Mouse (Mus musculus) limb, embryonic 12.5 days (tissue): ENCODE results near the gene Ciita. TPM values are rescaled to one million over a fixed set of nuclear protein-coding genes. Genes with fewer than 3 reads are reported as not detected.

ENCODE experiments used
- ATAC-seq: fragments of 200-750 bp; cut with Nextera tagmentation; 2 replicates; pipeline ENCODE4 v1.8.0; 2017; ENCODE audit warnings: low read depth, moderate TSS enrichment; ENCODE audit not compliant: insufficient number of reproducible peaks, insufficient read depth, low FRiP score, low TSS enrichment
- H3K27ac ChIP-seq: fragments of 300-500 bp; sonication (generic); 2 replicates; pipeline ENCODE4 v1.5.1; 2016; ENCODE audit warnings: mild to moderate bottlenecking, moderate library complexity
- H3K27me3 ChIP-seq: fragments of 300-500 bp; sonication (generic); 2 replicates; pipeline ENCODE4 v1.6.1; 2016; ENCODE audit warnings: mild to moderate bottlenecking, moderate library complexity
- H3K36me3 ChIP-seq: fragments of 300-500 bp; sonication (generic); 2 replicates; pipeline ENCODE4 v1.6.1; 2016; ENCODE audit warnings: mild to moderate bottlenecking, moderate library complexity
- H3K4me1 ChIP-seq: fragments of 300-500 bp; sonication (generic); replicated peaks from 2 replicates; pipeline ENCODE4 v1.6.1; 2016
- H3K4me2 ChIP-seq: fragments of 300-500 bp; sonication (generic); 2 replicates; pipeline ENCODE4 v1.6.1; 2016; ENCODE audit warnings: mild to moderate bottlenecking, moderate library complexity
- H3K4me3 ChIP-seq: fragments of 300-500 bp; sonication (generic); replicated peaks from 2 replicates; pipeline ENCODE4 v1.5.1; 2016; ENCODE audit warnings: mild to moderate bottlenecking
- H3K9ac ChIP-seq: fragments of 300-500 bp; sonication (generic); replicated peaks from 2 replicates; pipeline ENCODE4 v1.6.1; 2016; ENCODE audit warnings: mild to moderate bottlenecking, moderate library complexity
- H3K9me3 ChIP-seq: fragments of 300-500 bp; sonication (generic); 2 replicates; pipeline ENCODE4 v1.6.1; 2016; ENCODE audit warnings: mild to moderate bottlenecking, moderate library complexity
- WGBS: fragments of 180-500 bp; shearing (Covaris S2); methylation state at CpG from one replicate; pipeline ENCODE4 v1.1.7; 2016; 5-methylcytosine and 5-hydroxymethylcytosine counted together
- polyA plus RNA-seq: library from polyadenylated mRNA; unstranded; fragments of >200 nt; fragmentation: Nextera tagmentation; extraction: Ambion mirVana; gene quantifications from 2 replicates; pipeline ENCODE4 v1.2.1, GENCODE M21; 2016

Gene Ciita
- polyA plus RNA-seq, 1 experiment from 2014 or later: 0.36 TPM

- no peaks in the 10 kb centered on the region for H3K27me3 ChIP-seq
- no peaks in the 10 kb centered on the region for H3K36me3 ChIP-seq
- no peak overlapping the region for H3K4me3 ChIP-seq
- ATAC-seq: peak; percentile 77
- H3K4me1 ChIP-seq: peaks cover 11% of the 10 kb centered on the region
- 44% methylated on average over 2 of the region's 2 CpGs for WGBS
- no peak overlapping the region for H3K4me2 ChIP-seq
- no peaks in the 10 kb centered on the region for H3K9me3 ChIP-seq
- no peak overlapping the region for H3K27ac ChIP-seq
- no peak overlapping the region for H3K9ac ChIP-seq
Observed at GRCm38 (mm10) chr16:10520908-10521614, 41.2 kb downstream of the Ciita start.

- Histone ChIP-seq H3K4me1 (0 out of 2 replicates have a peak, but pooled peaks cover 3% of the 10 kb centered on the region), H3K9ac (no peak overlapping the region), H3K36me3 (no peaks in the 10 kb centered on the region), H3K27ac (no peak overlapping the region), H3K4me3 (no peak overlapping the region), H3K27me3 (no peaks in the 10 kb centered on the region), H3K4me2 (no peak overlapping the region), H3K9me3 (no peaks in the 10 kb centered on the region)
- no peak for ATAC-seq
- 88% methylated on average over 1 of the region's 1 CpGs for WGBS
Observed at GRCm38 (mm10) chr16:10522811-10523210, 43.0 kb downstream of the Ciita start.

GRCm38 (mm10) chr16:10523650-10524049 is 43.8 kb downstream of the Ciita start:
- no peak for ATAC-seq
- Histone ChIP-seq H3K4me1 (no peaks in the 10 kb centered on the region), H3K27me3 (no peaks in the 10 kb centered on the region), H3K4me3 (no peak overlapping the region), H3K36me3 (no peaks in the 10 kb centered on the region), H3K4me2 (no peak overlapping the region), H3K27ac (no peak overlapping the region), H3K9me3 (no peaks in the 10 kb centered on the region), H3K9ac (no peak overlapping the region)
- whole genome bisulfite sequencing: 84% methylated on average over 8 of the region's 8 CpGs

GRCm38 (mm10) chr16:10524866-10525609 is 45.2 kb downstream of the Ciita start:
- WGBS: 81% methylated on average over 4 of the region's 4 CpGs
- Histone ChIP-seq H3K9ac (no peak overlapping the region; the same call in 1 of the 2 replicates), H3K4me3 (no peak overlapping the region), H3K4me1 (no peaks in the 10 kb centered on the region), H3K36me3 (peaks cover 13% of the 10 kb centered on the region), H3K27me3 (no peaks in the 10 kb centered on the region), H3K27ac (no peak overlapping the region), H3K4me2 (no peak overlapping the region), H3K9me3 (no peaks in the 10 kb centered on the region)
- no peak for ATAC-seq

GRCm38 (mm10) chr16:10525610-10525980 is 45.7 kb downstream of the Ciita start:
- ATAC-seq: no peak
- H3K9ac ChIP-seq: no peak overlapping the region
- 71% methylated on average over 2 of the region's 2 CpGs for WGBS
- no peak overlapping the region for H3K27ac ChIP-seq
- H3K4me2 ChIP-seq: no peak overlapping the region
- peaks cover 19% of the 10 kb centered on the region for H3K36me3 ChIP-seq
- no peak overlapping the region for H3K4me3 ChIP-seq
- H3K9me3 ChIP-seq: no peaks in the 10 kb centered on the region
- no peaks in the 10 kb centered on the region for H3K4me1 ChIP-seq
- H3K27me3 ChIP-seq: no peaks in the 10 kb centered on the region

GRCm38 (mm10) chr16:10527046-10527644 is 47.3 kb downstream of the Ciita start:
- H3K9me3 ChIP-seq: no peaks in the 10 kb centered on the region
- 80% methylated on average over 6 of the region's 6 CpGs for WGBS
- H3K9ac ChIP-seq: no peak overlapping the region
- ATAC-seq: no peak
- peaks cover 33% of the 10 kb centered on the region for H3K36me3 ChIP-seq
- no peaks in the 10 kb centered on the region for H3K27me3 ChIP-seq
- no peaks in the 10 kb centered on the region for H3K4me1 ChIP-seq
- H3K27ac ChIP-seq: no peak overlapping the region
- H3K4me3 ChIP-seq: no peak overlapping the region
- H3K4me2 ChIP-seq: no peak overlapping the region

GRCm38 (mm10) chr16:10528382-10528781 is 48.5 kb downstream of the Ciita start:
- ATAC-seq: no peak
- no peak overlapping the region for H3K9ac ChIP-seq
- no peak overlapping the region for H3K4me2 ChIP-seq
- no peaks in the 10 kb centered on the region for H3K27me3 ChIP-seq
- 85% methylated on average over 3 of the region's 3 CpGs for WGBS
- H3K4me3 ChIP-seq: no peak overlapping the region
- no peaks in the 10 kb centered on the region for H3K9me3 ChIP-seq
- no peaks in the 10 kb centered on the region for H3K4me1 ChIP-seq
- peaks cover 41% of the 10 kb centered on the region for H3K36me3 ChIP-seq
- no peak overlapping the region for H3K27ac ChIP-seq

GRCm38 (mm10) chr16:10530179-10530578 is 50.3 kb downstream of the Ciita start:
- H3K27ac ChIP-seq: no peak overlapping the region
- H3K4me1 ChIP-seq: no peaks in the 10 kb centered on the region
- H3K4me2 ChIP-seq: no peak overlapping the region
- H3K4me3 ChIP-seq: no peak overlapping the region
- H3K27me3 ChIP-seq: no peaks in the 10 kb centered on the region
- 87% methylated on average over 4 of the region's 4 CpGs for WGBS
- no peak for ATAC-seq
- no peaks in the 10 kb centered on the region for H3K9me3 ChIP-seq
- no peak overlapping the region for H3K9ac ChIP-seq
- H3K36me3 ChIP-seq: peaks cover 51% of the 10 kb centered on the region

GRCm38 (mm10) chr16:10533781-10534180 is 53.9 kb downstream of the Ciita start:
- 0 out of 2 replicates have a peak, but pooled peaks cover 6% of the 10 kb centered on the region for H3K4me1 ChIP-seq
- H3K9ac ChIP-seq: no peak overlapping the region
- H3K4me2 ChIP-seq: no peak overlapping the region
- WGBS: 95% methylated on average over 4 of the region's 4 CpGs
- H3K9me3 ChIP-seq: no peaks in the 10 kb centered on the region
- H3K27ac ChIP-seq: no peak overlapping the region
- H3K4me3 ChIP-seq: no peak overlapping the region
- no peaks in the 10 kb centered on the region for H3K27me3 ChIP-seq
- no peak for ATAC-seq
- H3K36me3 ChIP-seq: peaks cover 66% of the 10 kb centered on the region

- H3K4me2 ChIP-seq: no peak overlapping the region
- H3K27me3 ChIP-seq: no peaks in the 10 kb centered on the region
- H3K4me3 ChIP-seq: no peak overlapping the region
- no peaks in the 10 kb centered on the region for H3K9me3 ChIP-seq
- ATAC-seq: no peak
- H3K36me3 ChIP-seq: peaks cover 58% of the 10 kb centered on the region
- no peak overlapping the region for H3K9ac ChIP-seq
- H3K4me1 ChIP-seq: peaks cover 14% of the 10 kb centered on the region
- WGBS: 86% methylated on average over 7 of the region's 7 CpGs
- H3K27ac ChIP-seq: no peak overlapping the region
Observed at GRCm38 (mm10) chr16:10534567-10534966, 54.7 kb downstream of the Ciita start.

- Histone ChIP-seq H3K4me2 (no peak overlapping the region), H3K36me3 (peaks cover 41% of the 10 kb centered on the region), H3K27ac (no peak overlapping the region), H3K9ac (no peak overlapping the region), H3K9me3 (no peaks in the 10 kb centered on the region), H3K27me3 (no peaks in the 10 kb centered on the region), H3K4me1 (peaks cover 31% of the 10 kb centered on the region), H3K4me3 (no peak overlapping the region)
- ATAC-seq: no peak
- WGBS: 78% methylated on average over 5 of the region's 5 CpGs
Observed at GRCm38 (mm10) chr16:10536323-10536722, 56.5 kb downstream of the Ciita start.
